Mouse (Mus musculus) stomach, postnatal 0 days (tissue): ENCODE measurements around the gene Cct5. TPM values are rescaled to one million over a fixed set of nuclear protein-coding genes. Genes with fewer than 3 reads are reported as not detected.

Experiments used
- ATAC-seq: fragments of 200-750 bp; cut with Nextera tagmentation; 2 replicates; pipeline ENCODE4 v1.8.0; 2017; ENCODE audit not compliant: low FRiP score, low TSS enrichment
- DNase-seq: peaks from one replicate; pipeline ENCODE4 v3.0.0-alpha.2; 2016; ENCODE audit warnings: low spot score
- H3K27ac ChIP-seq: fragments of 300-500 bp; sonication (generic); replicated peaks from 2 replicates; pipeline ENCODE4 v1.5.1; 2014; ENCODE audit warnings: mild to moderate bottlenecking, control low read depth
- H3K27me3 ChIP-seq: fragments of 300-500 bp; sonication (generic); 2 replicates; pipeline ENCODE4 v1.6.1; 2014; ENCODE audit warnings: low read length; ENCODE audit not compliant: control insufficient read depth, insufficient read depth
- H3K36me3 ChIP-seq: fragments of 300-500 bp; sonication (generic); 2 replicates; pipeline ENCODE4 v1.6.1; 2014; ENCODE audit warnings: low read length, mixed read lengths; ENCODE audit not compliant: control insufficient read depth, insufficient read depth
- H3K4me1 ChIP-seq: fragments of 300-500 bp; sonication (generic); replicated peaks from 2 replicates; pipeline ENCODE4 v1.6.1; 2014; ENCODE audit warnings: antibody characterized with exemption; ENCODE audit not compliant: control insufficient read depth, insufficient read depth
- H3K4me2 ChIP-seq: fragments of 300-500 bp; sonication (generic); replicated peaks from 2 replicates; pipeline ENCODE4 v1.6.1; 2014; ENCODE audit warnings: low read depth, mild to moderate bottlenecking, control low read depth, moderate library complexity
- H3K4me3 ChIP-seq: fragments of 300-500 bp; sonication (generic); 2 replicates; pipeline ENCODE4 v1.5.1; 2014; ENCODE audit warnings: low read depth, low read length, control low read depth
- H3K9ac ChIP-seq: fragments of 300-500 bp; sonication (generic); 2 replicates; pipeline ENCODE4 v1.6.1; 2014; ENCODE audit warnings: mild to moderate bottlenecking, low read length, control low read depth, mixed read lengths
- H3K9me3 ChIP-seq: fragments of 300-500 bp; sonication (generic); 2 replicates; pipeline ENCODE4 v1.6.1; 2016; ENCODE audit warnings: low read length; ENCODE audit not compliant: control insufficient read depth
- CTCF ChIP-seq: IDR thresholded peaks from 2 replicates; pipeline ENCODE4 v1.5.1; 2016; ENCODE audit warnings: antibody characterized with exemption, low read depth, mild to moderate bottlenecking, moderate library complexity
- EP300 ChIP-seq: optimal IDR thresholded peaks from 2 replicates; pipeline ENCODE3; 2016; ENCODE audit warnings: antibody characterized with exemption
- WGBS: fragments of 180-500 bp; shearing (Covaris S2); extraction: QIAGEN DNeasy Blood & Tissue Kit; methylation state at CpG from one replicate; pipeline ENCODE4 v1.1.7; 2014; 5-methylcytosine and 5-hydroxymethylcytosine counted together
- polyA plus RNA-seq: library from polyadenylated mRNA; unstranded; fragments of >200 nt; fragmentation: Nextera tagmentation; extraction: Ambion mirVana; gene quantifications from 2 replicates; pipeline ENCODE4 v1.2.1, GENCODE M21; 2015

Cct5 gene
- polyA plus RNA-seq, 1 experiment from 2014 or later, result 248 TPM

GRCm38 (mm10) chr15:31561390-31561789 is 40.2 kb downstream of the Cct5 start:
- no peaks in the 10 kb centered on the region for H3K27me3 ChIP-seq
- H3K9ac ChIP-seq, result no peak overlapping the region
- H3K4me3 ChIP-seq, result no peak overlapping the region
- H3K27ac ChIP-seq, result no peak overlapping the region
- no peaks in the 10 kb centered on the region for H3K4me1 ChIP-seq
- H3K36me3 ChIP-seq, result no peaks in the 10 kb centered on the region
- 76% methylated on average over 6 of the region's 6 CpGs for WGBS
- ATAC-seq (no peak), DNase-seq (no peak)
- no peak overlapping the region for H3K4me2 ChIP-seq
- TF ChIP-seq CTCF (no peak), EP300 (no peak)
- no peaks in the 10 kb centered on the region for H3K9me3 ChIP-seq

GRCm38 (mm10) chr15:31554855-31555254 is 46.7 kb downstream of the Cct5 start:
- Histone ChIP-seq H3K27me3 (no peaks in the 10 kb centered on the region), H3K9me3 (no peaks in the 10 kb centered on the region), H3K4me2 (no peak overlapping the region), H3K36me3 (no peaks in the 10 kb centered on the region), H3K4me1 (no peaks in the 10 kb centered on the region), H3K27ac (no peak overlapping the region), H3K9ac (no peak overlapping the region), H3K4me3 (no peak overlapping the region)
- ATAC-seq (no peak), DNase-seq (no peak)
- WGBS, result 89% methylated on average over 2 of the region's 2 CpGs
- no peak for TF ChIP-seq EP300
- TF ChIP-seq CTCF, result no peak

GRCm38 (mm10) chr15:31550381-31550780 is 51.2 kb downstream of the Cct5 start:
- Histone ChIP-seq H3K27me3 (no peaks in the 10 kb centered on the region), H3K9ac (no peak overlapping the region), H3K4me3 (no peak overlapping the region), H3K9me3 (no peaks in the 10 kb centered on the region), H3K4me1 (no peaks in the 10 kb centered on the region), H3K27ac (no peak overlapping the region), H3K36me3 (no peaks in the 10 kb centered on the region), H3K4me2 (no peak overlapping the region)
- 46% methylated on average over 4 of the region's 4 CpGs for WGBS
- DNase-seq (no peak), ATAC-seq (no peak)
- no peak for TF ChIP-seq CTCF
- TF ChIP-seq EP300, result no peak

- H3K9ac ChIP-seq, result no peak overlapping the region
- H3K36me3 ChIP-seq, result no peaks in the 10 kb centered on the region
- no peaks in the 10 kb centered on the region for H3K4me1 ChIP-seq
- no peaks in the 10 kb centered on the region for H3K9me3 ChIP-seq
- TF ChIP-seq EP300 (no peak), CTCF (no peak)
- no peak overlapping the region for H3K4me2 ChIP-seq
- WGBS, result 46% methylated on average over 5 of the region's 5 CpGs
- no peak overlapping the region for H3K27ac ChIP-seq
- no peaks in the 10 kb centered on the region for H3K27me3 ChIP-seq
- DNase-seq (no peak), ATAC-seq (no peak)
- no peak overlapping the region for H3K4me3 ChIP-seq
Measured at GRCm38 (mm10) chr15:31547421-31547820, 54.2 kb downstream of the Cct5 start.

GRCm38 (mm10) chr15:31546291-31546690 is 55.3 kb downstream of the Cct5 start:
- Histone ChIP-seq H3K4me1 (no peaks in the 10 kb centered on the region), H3K36me3 (no peaks in the 10 kb centered on the region), H3K27me3 (no peaks in the 10 kb centered on the region), H3K4me3 (no peak overlapping the region), H3K27ac (no peak overlapping the region), H3K9ac (no peak overlapping the region), H3K9me3 (no peaks in the 10 kb centered on the region), H3K4me2 (no peak overlapping the region)
- ATAC-seq (no peak), DNase-seq (no peak)
- WGBS, result 70% methylated on average over 6 of the region's 6 CpGs
- TF ChIP-seq CTCF (no peak), EP300 (no peak)

- H3K4me2 ChIP-seq, result no peak overlapping the region
- H3K27ac ChIP-seq, result no peak overlapping the region
- no peaks in the 10 kb centered on the region for H3K27me3 ChIP-seq
- TF ChIP-seq EP300 (no peak), CTCF (no peak)
- no peaks in the 10 kb centered on the region; the same call in 1 of the 2 replicates for H3K4me1 ChIP-seq
- ATAC-seq (no peak), DNase-seq (no peak)
- H3K9me3 ChIP-seq, result no peaks in the 10 kb centered on the region
- 59% methylated on average over 1 of the region's 1 CpGs for WGBS
- H3K36me3 ChIP-seq, result no peaks in the 10 kb centered on the region
- no peak overlapping the region for H3K4me3 ChIP-seq
- no peak overlapping the region for H3K9ac ChIP-seq
Measured at GRCm38 (mm10) chr15:31545058-31545457, 56.5 kb downstream of the Cct5 start.
